Mouse (Mus musculus): ENCODE measurements at regions not wholly inside any gene's neighbourhood (a gene's known extent, or its start where the extent isn't known, plus 50 kb on each side); places are given as distances from the start of the nearest gene placed in this dataset.

DNA sequence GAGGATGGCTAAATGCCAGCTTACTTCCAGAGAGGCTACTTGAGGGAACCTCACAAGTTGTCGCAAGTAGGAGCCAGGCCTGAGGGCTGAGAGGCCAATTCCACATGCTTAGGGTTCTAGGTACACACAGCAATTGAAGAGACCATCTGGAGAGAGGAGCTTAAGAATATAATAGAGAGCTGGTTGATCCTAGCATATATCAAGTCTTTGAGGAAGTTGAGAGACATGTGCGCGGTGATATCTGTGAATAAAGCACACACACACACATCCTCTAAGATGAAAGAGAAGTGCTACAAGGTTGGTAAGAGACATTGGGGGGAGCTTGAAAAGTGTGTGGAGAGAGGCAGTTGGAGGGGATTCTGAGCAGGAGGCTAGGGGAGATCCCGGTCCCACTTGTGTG, 189.5 kb downstream of the Zfp462 start:
- ChIA-PET POLR2A (interaction anchor here (0.6 to 4.0 kb wide), 49 partner anchors 9 to 1182 kb away, joined by 3 to 32 read pairs (median 5); partner anchors contain the start of gene Zfp462 (in 3 of the 4)), CTCF (interaction anchor here in 2 of 4 experiments (0.6 to 0.9 kb wide), 3 partner anchors 106 to 1172 kb away, joined by 3 read pairs; no protein-coding TSS in a partner anchor)

- ChIA-PET POLR2A (interaction anchor here (0.5 to 4.0 kb wide), 53 partner anchors 9 to 1183 kb away, joined by 3 to 32 read pairs (median 5); partner anchors contain the start of gene Zfp462 (in 3 of the 4)), CTCF (interaction anchor here in 2 of 4 experiments (0.6 to 0.9 kb wide), 2 partner anchors 105 to 1173 kb away, joined by 3 read pairs; no protein-coding TSS in a partner anchor)
Observed at GRCm38 (mm10) chr4:55134791-55135190, 189.9 kb downstream of the Zfp462 start.

GRCm38 (mm10) chr4:55136283-55136682, 191.4 kb downstream of the Zfp462 start:
- POLR2A ChIA-PET: interaction anchor here (0.6 to 4.0 kb wide), 59 partner anchors 9 to 1272 kb away, joined by 3 to 32 read pairs (median 5); partner anchors contain the start of genes Zfp462 (in 2 of the 4) and Klf4 (in 1 of the 4)

GRCm38 (mm10) chr4:55137781-55138394, 193.0 kb downstream of the Zfp462 start:
- POLR2A ChIA-PET: interaction anchor here in 3 of 4 experiments (0.7 to 4.0 kb wide), 8 partner anchors 11 to 1424 kb away, joined by 3 to 24 read pairs (median 4); partner anchors contain the start of gene Fktn (in 1 of the 3)
- CTCF ChIA-PET: no interaction called here

More at GRCm38 (mm10) chr4:55136283-55136682, 191.4 kb downstream of the Zfp462 start:
- CTCF ChIA-PET: interaction anchor here in 3 of 4 experiments (0.5 to 1.5 kb wide), 5 partner anchors 12 to 342 kb away, joined by 3 to 5 read pairs (median 3); no protein-coding TSS in a partner anchor

DNA sequence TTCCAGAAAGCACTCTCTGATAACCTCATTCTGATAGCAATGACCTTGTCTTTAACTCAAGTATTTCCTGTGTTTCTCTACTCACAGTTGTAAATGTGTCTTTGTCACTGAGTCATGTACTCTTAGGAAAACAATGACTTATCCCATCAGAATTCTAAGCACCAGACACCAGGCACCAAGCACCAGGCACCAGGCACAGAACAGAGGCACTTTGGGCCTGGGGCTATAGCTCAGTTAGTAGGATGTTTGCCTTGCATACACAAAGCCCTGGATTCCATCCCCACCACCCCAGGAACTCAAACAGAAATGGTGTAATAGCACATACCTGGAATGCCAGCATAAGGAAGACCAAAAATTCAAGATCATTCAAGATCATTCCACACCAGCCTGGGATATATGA, 196.5 kb downstream of the Zfp462 start:
- POLR2A ChIA-PET: interaction anchor here in 3 of 4 experiments (0.6 to 3.5 kb wide), 9 partner anchors 15 to 137 kb away, joined by 3 to 12 read pairs (median 5); no protein-coding TSS in a partner anchor
- CTCF ChIA-PET: interaction anchor here in 1 of 4 experiments (1.0 to 1.1 kb wide), 2 partner anchors 99 to 257 kb away, joined by 3 read pairs; no protein-coding TSS in a partner anchor

DNA sequence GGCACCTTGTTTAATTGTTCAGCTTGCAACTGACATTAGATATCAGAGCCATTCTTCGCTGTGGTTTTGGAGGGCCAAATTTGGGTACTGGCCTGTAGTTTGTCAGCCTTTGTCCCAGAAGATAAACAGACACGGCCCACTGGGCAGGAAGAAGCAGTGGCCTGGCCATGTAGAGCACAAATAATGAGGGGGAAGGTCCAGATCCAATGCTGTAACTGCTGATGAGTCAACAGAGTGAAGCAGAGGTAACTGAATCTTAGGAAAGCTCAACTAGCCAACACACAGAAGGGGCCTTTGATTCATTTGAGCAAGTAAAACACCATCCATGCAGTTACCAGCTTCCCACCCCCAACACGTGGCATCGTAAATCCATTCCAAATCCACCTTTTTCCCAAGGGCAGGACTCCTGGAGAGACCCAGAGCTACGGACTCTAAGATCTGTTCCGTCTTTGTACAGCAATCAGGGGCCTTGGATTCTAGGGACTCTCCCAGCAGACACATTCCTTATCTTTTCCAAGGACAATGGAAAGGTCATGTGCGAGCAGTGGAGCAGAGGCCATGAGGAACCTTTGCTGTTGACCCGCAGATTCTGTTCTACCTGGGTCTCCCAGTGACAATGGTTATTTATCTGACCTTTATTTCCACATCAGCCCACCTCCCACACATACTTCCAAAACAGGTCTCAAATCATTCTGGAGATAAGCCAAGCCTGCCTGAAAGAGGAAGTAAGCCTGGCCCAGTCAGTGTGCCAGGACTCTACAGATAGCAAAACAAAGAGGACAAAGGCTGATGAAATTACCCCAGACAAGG, 197.3 kb downstream of the Zfp462 start:
- CTCF ChIA-PET: interaction anchor here in 1 of 4 experiments (1.0 to 1.1 kb wide), 2 partner anchors 98 to 256 kb away, joined by 3 read pairs; no protein-coding TSS in a partner anchor
- POLR2A ChIA-PET: interaction anchor here in 3 of 4 experiments (0.6 to 3.5 kb wide), 12 partner anchors 11 to 364 kb away, joined by 3 to 12 read pairs (median 4); no protein-coding TSS in a partner anchor

- ChIA-PET CTCF (interaction anchor here in 1 of 4 experiments (0.6 kb wide), 1 partner anchor 59 kb away, joined by 3 read pairs; no protein-coding TSS in a partner anchor), POLR2A (interaction anchor here in 2 of 4 experiments (1.5 to 3.5 kb wide), 4 partner anchors 9 to 139 kb away, joined by 4 to 12 read pairs (median 6); no protein-coding TSS in a partner anchor)
Observed at GRCm38 (mm10) chr4:55143400-55143799, 198.6 kb downstream of the Zfp462 start.

DNA sequence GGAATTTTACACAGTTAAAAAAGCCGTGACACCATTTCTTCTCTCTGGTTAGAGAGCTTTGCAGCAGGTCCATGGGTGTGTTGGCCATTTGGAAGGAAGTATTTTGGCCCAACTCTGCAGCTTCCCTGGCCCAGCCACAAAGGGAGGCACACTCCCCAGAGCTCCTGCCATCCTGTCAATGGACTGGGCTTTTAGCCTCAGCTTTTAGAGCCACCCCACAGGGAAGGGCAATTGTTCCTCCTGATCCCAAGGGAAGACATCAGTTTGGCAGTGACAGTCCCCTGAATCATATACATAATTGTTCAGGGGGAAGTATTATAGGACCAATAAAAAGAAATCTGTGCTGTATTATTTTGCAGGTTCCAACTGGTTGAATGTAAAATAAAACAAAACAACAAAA, 200.1 kb downstream of the Zfp462 start:
- ChIA-PET CTCF (no interaction called here), POLR2A (interaction anchor here in 1 of 4 experiments (1.5 kb wide), 2 partner anchors 9 to 10 kb away, joined by 5 to 7 read pairs; no protein-coding TSS in a partner anchor)

DNA sequence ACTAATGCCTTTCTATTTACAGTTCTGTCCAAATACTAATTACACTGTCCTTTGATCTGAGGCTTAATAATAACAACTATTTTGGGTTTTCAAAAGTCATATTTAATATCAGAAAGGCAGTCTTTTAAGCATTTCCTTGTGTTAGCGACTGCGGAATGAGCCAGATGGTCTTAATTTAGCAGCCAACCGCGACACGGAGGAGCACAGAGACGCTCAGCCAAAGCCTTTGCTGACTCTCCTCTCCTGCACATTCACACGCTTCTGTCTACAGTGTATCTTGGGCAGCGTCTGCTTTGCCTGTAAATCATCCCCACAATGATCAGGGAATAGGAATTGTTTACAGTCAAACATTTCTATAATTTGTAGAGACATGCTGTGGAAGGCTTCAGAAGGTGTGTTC, 201.1 kb downstream of the Zfp462 start:
- POLR2A ChIA-PET: interaction anchor here in 1 of 4 experiments (1.5 kb wide), 1 partner anchor 10 kb away, joined by 5 read pairs; no protein-coding TSS in a partner anchor

DNA sequence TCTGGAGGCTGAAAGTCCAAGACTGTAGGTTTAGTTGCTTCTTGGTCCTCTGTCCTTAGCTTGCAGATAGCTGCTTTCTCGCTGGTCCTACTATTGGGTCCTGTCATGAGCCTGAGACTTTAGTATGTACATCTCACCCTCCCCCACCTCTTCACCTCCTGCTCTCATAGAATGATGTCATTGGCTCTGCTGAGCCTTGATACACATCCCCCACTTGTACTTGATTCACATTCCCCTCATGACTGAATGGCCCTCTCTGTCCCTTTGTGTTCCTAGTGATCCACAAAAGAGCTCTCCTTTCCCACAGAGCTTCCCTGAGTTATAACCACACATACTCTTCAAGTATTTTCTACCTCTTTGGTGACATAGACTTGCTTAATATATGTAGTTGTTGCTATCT, 201.5 kb upstream of the Rad23b start:
- POLR2A ChIA-PET: interaction anchor here in 2 of 4 experiments (0.9 to 1.6 kb wide), 7 partner anchors 11 to 1383 kb away, joined by 3 to 8 read pairs (median 3); no protein-coding TSS in a partner anchor
- CTCF ChIA-PET: interaction anchor here in 1 of 4 experiments (0.5 to 0.6 kb wide), 2 partner anchors 12 to 72 kb away, joined by 3 to 13 read pairs; no protein-coding TSS in a partner anchor

More for the DNA sequence above, 201.1 kb downstream of the Zfp462 start:
- CTCF ChIA-PET: no interaction called here

GRCm38 (mm10) chr4:55154556-55154955, 195.3 kb upstream of the Rad23b start:
- ChIA-PET CTCF (no interaction called here), POLR2A (interaction anchor here in 1 of 4 experiments (0.8 kb wide), 1 partner anchor 17 kb away, joined by 3 read pairs; no protein-coding TSS in a partner anchor)

DNA sequence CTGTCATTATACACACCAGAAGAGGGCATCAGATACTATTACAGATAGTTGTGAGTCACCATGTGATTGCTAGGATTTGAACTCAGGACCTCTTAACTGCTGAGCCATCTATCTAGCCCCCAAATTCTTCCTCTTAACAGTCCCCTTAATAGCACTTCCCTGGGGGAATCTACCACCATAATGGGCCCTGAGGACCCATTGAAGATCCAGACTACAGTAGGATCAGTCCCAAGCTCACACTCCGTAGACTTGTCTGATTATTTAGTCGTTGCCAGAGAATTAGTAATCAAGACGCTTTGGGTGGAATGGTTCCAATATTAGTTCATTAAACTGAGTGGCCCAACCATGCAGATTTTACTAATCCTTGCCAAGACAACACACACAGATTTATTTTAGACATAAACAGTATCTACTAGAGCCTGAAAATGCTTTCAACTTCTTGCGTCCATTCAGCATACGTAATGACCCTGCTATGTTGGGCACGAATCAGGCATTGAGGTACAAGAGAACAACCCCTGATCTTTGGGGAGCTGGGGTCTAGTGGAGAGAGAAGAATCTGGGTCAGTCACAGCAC, 191.6 kb upstream of the Rad23b start:
- POLR2A ChIA-PET: no interaction called here
- CTCF ChIA-PET: no interaction called here

DNA sequence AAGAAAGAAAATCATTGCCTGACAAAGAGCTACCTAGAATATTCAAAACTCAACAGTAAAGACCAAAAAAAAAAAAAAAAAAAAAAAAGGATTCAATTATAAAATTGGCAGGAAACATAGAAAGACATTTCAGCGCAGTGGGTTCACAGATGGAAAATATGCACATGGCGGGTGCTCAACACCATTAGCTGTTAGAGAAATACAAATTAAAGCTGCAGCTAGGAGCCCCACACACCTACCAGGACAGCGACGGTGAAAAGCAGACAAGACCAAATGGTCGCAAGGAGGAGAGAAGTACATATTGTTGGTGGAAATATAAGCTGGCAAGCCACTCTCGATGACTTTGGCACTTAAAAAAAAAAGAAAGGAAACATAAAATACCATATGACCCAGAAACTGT, 183.6 kb upstream of the Rad23b start:
- ChIA-PET POLR2A (interaction anchor here in 2 of 4 experiments (0.7 to 1.1 kb wide), 5 partner anchors 14 to 1479 kb away, joined by 3 to 4 read pairs (median 3); no protein-coding TSS in a partner anchor), CTCF (interaction anchor here in 1 of 4 experiments (0.7 to 1.2 kb wide), 2 partner anchors 15 to 75 kb away, joined by 3 to 6 read pairs; no protein-coding TSS in a partner anchor)

DNA sequence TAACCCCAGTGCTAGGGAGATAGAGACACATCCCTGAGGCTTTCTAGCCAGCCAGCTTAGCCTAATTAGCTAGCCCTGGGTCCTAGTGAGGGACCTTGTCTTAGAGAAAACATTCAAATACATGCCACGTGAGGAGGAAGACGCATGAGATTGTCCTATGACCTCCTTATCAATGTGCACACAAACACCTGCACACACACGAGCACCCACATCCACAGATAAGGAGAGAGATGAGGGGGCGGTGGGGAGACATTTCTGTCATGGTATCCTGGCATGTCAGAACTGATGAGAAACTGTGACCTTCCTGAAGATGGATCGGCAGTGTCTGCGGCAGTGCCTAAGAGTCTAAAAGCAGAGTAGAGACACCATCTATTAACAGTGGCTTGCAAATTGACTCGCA, 180.8 kb upstream of the Rad23b start:
- ChIA-PET CTCF (no interaction called here), POLR2A (no interaction called here)

- ChIA-PET CTCF (no interaction called here), POLR2A (interaction anchor here in 3 of 4 experiments (0.6 to 2.4 kb wide), 3 partner anchors 22 to 304 kb away, joined by 3 to 7 read pairs (median 4); no protein-coding TSS in a partner anchor)
Observed at GRCm38 (mm10) chr4:55172334-55172891, 177.4 kb upstream of the Rad23b start.

GRCm38 (mm10) chr4:55176026-55176425, 173.8 kb upstream of the Rad23b start:
- ChIA-PET CTCF (no interaction called here), POLR2A (interaction anchor here in 1 of 4 experiments (1.0 to 1.2 kb wide), 2 partner anchors 20 to 27 kb away, joined by 3 read pairs; no protein-coding TSS in a partner anchor)

DNA sequence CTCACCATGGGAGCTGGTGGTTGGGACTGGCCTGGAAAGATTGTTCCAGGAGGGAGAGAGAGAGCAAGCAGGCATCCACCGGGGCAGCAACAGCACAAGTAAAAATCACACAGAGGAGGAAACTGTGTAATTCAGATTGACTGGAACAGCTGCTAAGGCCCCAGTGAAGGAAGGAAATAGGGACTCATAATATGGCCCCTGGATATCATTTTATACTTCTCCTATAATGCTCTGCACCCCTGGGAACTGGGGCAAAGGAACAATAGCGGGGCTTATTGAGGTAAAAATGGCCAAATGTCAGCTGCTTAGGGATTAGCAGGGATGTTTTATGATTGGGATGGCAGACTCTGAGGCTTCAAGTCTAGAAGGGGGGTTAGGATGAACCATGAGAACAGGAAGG, 170.4 kb upstream of the Rad23b start:
- CTCF ChIA-PET: no interaction called here
- POLR2A ChIA-PET: no interaction called here

DNA sequence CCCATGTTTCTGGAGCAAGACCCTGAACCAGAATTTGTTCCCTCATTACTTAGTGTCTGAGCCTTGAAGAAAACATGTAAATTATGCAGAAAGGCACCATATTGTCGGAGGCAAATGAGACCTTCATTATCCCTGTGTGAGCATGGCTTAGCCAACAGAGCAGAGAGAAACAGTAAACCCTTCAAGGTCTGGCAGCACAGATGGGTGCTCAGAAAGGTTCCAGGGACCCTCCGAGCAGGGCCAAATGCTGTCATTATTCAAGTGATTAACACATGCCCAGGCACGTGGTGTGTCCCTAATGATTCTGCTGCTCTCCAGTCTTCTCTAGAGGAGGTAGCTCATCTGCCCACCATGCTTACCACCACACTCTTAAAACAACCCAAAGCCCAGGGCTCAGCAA, 166.3 kb upstream of the Rad23b start:
- ChIA-PET POLR2A (no interaction called here), CTCF (no interaction called here)

Data from embryonic stem cell, embryonic (primary cell).